Mouse (Mus musculus) heart, embryonic 14.5 days (tissue): ENCODE results near the gene Ranbp3. TPM values are rescaled to one million over a fixed set of nuclear protein-coding genes. Genes with fewer than 3 reads are reported as not detected.

ENCODE experiments used
- ATAC-seq: fragments of 200-750 bp; cut with Nextera tagmentation; 2 replicates; pipeline ENCODE4 v1.8.0; 2017; ENCODE audit warnings: low read depth, moderate TSS enrichment; ENCODE audit not compliant: insufficient number of reproducible peaks, insufficient read depth, low FRiP score
- H3K27ac ChIP-seq, 2 experiments: fragments of 200-500 bp in 1 of 2; fragments of 300-500 bp in 1 of 2; sonication (generic) in 1 of 2; replicated peaks in 1 of 2; 2 replicates each; pipeline ENCODE4 v1.5.1; 2012 to 2014; ENCODE audit warnings: low read depth in 2 of 2, low read length in 2 of 2, control low read depth in 1 of 2, mild to moderate bottlenecking in 1 of 2, mixed read lengths in 1 of 2; ENCODE audit not compliant: control insufficient read depth in 1 of 2, insufficient read depth in 1 of 2
- H3K27me3 ChIP-seq: fragments of 300-500 bp; sonication (generic); 2 replicates; pipeline ENCODE4 v1.6.1; 2014; ENCODE audit warnings: mild to moderate bottlenecking, low read length, control low read depth; ENCODE audit not compliant: control insufficient read depth, insufficient read depth
- H3K36me3 ChIP-seq: fragments of 300-500 bp; sonication (generic); 2 replicates; pipeline ENCODE4 v1.6.1; 2014; ENCODE audit warnings: mild to moderate bottlenecking, control low read depth, low read length, mixed read lengths; ENCODE audit not compliant: control insufficient read depth, insufficient read depth
- H3K4me1 ChIP-seq, 2 experiments: fragments of 200-500 bp in 1 of 2; fragments of 300-500 bp in 1 of 2; sonication (generic) in 1 of 2; 2 replicates each; pipeline ENCODE4 v1.6.1; 2012 to 2014; ENCODE audit warnings: low read length in 2 of 2, control low read depth in 1 of 2, mixed read lengths in 1 of 2; ENCODE audit not compliant: control insufficient read depth in 2 of 2, insufficient read depth in 2 of 2
- H3K4me2 ChIP-seq: fragments of 300-500 bp; sonication (generic); 2 replicates; pipeline ENCODE4 v1.6.1; 2014; ENCODE audit warnings: mild to moderate bottlenecking, low read length
- H3K4me3 ChIP-seq, 2 experiments: fragments of 200-500 bp in 1 of 2; fragments of 300-500 bp in 1 of 2; sonication (generic) in 1 of 2; 2 replicates each; pipeline ENCODE4 v1.5.1; 2012 to 2014; ENCODE audit warnings: low read length in 2 of 2, mild to moderate bottlenecking in 2 of 2, control low read depth in 1 of 2, low read depth in 1 of 2, moderate library complexity in 1 of 2; ENCODE audit not compliant: control insufficient read depth in 1 of 2, insufficient read depth in 1 of 2
- H3K9ac ChIP-seq: fragments of 300-500 bp; sonication (generic); 2 replicates; pipeline ENCODE4 v1.6.1; 2014; ENCODE audit warnings: mild to moderate bottlenecking, low read length
- H3K9me3 ChIP-seq: fragments of 300-500 bp; sonication (generic); 2 replicates; pipeline ENCODE4 v1.6.1; 2016; ENCODE audit warnings: low read length, control low read depth; ENCODE audit not compliant: control insufficient read depth
- WGBS: fragments of 180-500 bp; shearing (Covaris S2); extraction: QIAGEN DNeasy Blood & Tissue Kit; methylation state at CpG from one replicate; pipeline ENCODE4 v1.1.7; 2014; 5-methylcytosine and 5-hydroxymethylcytosine counted together
- polyA plus RNA-seq: library from polyadenylated mRNA; unstranded; fragments of >200 nt; fragmentation: Nextera tagmentation; extraction: Ambion mirVana; gene quantifications from 2 replicates; pipeline ENCODE4 v1.2.1, GENCODE M21; 2014

The Ranbp3 gene
- polyA plus RNA-seq, 1 experiment from 2014 or later, result 58.1 TPM

GRCm38 (mm10) chr17:56693851-56694310, 20.8 kb downstream of the Ranbp3 start:
- Histone ChIP-seq H3K9me3 (no peaks in the 10 kb centered on the region), H3K4me2 (no peak overlapping the region), H3K36me3 (peaks cover 77% of the 10 kb centered on the region), H3K4me3 (no peak overlapping the region), H3K27me3 (no peaks in the 10 kb centered on the region), H3K27ac (peak overlapping the region; percentile 58 to 64), H3K9ac (no peak overlapping the region), H3K4me1 (peaks cover 16 to 23% of the 10 kb centered on the region in 2 experiments)
- ATAC-seq, result peak; percentile 55
- WGBS, result 35% methylated on average over 6 of the region's 6 CpGs

DNA sequence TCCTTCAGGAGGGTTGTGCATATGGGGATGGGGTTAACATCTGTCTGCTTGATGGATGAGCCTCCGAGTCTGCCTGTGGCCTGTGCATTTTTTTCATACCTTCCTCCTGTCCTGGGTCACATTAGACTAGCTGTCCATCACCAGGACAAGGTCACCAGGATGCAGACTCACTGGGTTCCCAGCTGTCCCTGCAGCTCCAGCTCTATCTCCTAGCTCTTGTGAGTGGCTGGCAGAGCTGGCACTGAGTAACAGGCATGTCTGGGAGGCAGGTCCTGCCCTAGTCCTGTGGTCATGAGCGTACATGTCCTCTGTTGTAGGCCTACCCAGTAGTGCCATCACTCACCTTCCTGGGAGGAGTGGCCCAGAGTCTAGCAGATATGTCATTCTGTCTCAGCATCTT, 27.4 kb downstream of the Ranbp3 start:
- no peak overlapping the region for H3K9ac ChIP-seq
- ATAC-seq, result no peak
- H3K4me1 ChIP-seq, result no peaks in the 10 kb centered on the region
- no peak overlapping the region for H3K27ac ChIP-seq
- no peaks in the 10 kb centered on the region for H3K27me3 ChIP-seq
- no peaks in the 10 kb centered on the region for H3K9me3 ChIP-seq
- H3K4me3 ChIP-seq, result no peak overlapping the region
- H3K4me2 ChIP-seq, result no peak overlapping the region
- peaks cover 98% of the 10 kb centered on the region for H3K36me3 ChIP-seq
- WGBS, result 54% methylated on average over 2 of the region's 2 CpGs

DNA sequence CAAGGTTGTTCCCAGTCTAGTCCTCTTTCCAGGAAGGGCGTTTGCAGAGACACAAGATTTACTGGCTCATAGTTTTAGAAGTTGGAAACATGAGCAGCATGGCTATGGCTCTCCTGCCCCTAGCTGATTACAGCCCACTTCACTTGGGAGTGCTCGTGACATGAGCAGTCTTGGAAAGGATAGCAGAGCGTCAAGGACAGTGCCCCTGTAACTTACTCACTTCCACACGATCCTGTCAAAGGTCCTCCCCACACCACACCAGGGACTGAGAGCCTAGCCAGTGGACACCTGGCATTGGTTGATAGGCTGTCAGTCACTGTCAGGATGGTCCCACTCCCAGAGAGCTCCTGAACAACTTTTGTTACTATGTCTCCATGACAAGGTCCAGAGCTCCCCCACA, 29.9 kb downstream of the Ranbp3 start:
- no peak for ATAC-seq

DNA sequence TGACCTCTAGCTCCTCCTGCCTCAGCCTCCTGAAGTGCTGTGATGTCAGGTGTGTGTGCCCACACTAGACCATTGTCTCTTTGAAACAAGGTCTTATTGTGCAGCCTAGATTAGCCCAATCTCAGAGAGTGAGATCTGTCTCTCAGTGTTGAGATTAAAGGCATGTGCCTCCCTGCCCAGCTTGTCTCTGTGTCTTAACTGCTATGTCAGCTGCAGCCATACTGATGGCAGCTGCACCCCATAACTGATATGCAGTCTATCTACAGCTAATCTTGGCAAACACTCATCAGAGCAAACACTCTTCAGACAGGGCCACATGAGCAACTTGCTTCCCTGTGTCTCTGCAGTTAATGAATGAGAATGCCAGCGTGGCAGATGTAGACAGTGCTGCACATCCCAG, 33.4 kb downstream of the Ranbp3 start:
- Histone ChIP-seq H3K9me3 (no peaks in the 10 kb centered on the region), H3K27me3 (no peaks in the 10 kb centered on the region), H3K36me3 (peaks cover 98% of the 10 kb centered on the region), H3K4me1 (no peaks in the 10 kb centered on the region), H3K4me3 (no peak overlapping the region), H3K9ac (no peak overlapping the region), H3K4me2 (no peak overlapping the region), H3K27ac (no peak overlapping the region)
- no peak for ATAC-seq
- WGBS, result 96% methylated on average over 1 of the region's 1 CpGs

More for the DNA sequence above, 29.9 kb downstream of the Ranbp3 start:
- no peaks in the 10 kb centered on the region for H3K9me3 ChIP-seq
- 63% methylated on average over 4 of the region's 4 CpGs for WGBS
- H3K27me3 ChIP-seq, result no peaks in the 10 kb centered on the region
- peaks cover 98% of the 10 kb centered on the region for H3K36me3 ChIP-seq
- H3K4me3 ChIP-seq, result no peak overlapping the region
- no peak overlapping the region for H3K4me2 ChIP-seq
- H3K4me1 ChIP-seq, result no peaks in the 10 kb centered on the region
- H3K9ac ChIP-seq, result no peak overlapping the region
- H3K27ac ChIP-seq, result no peak overlapping the region

GRCm38 (mm10) chr17:56708692-56709091, 35.6 kb downstream of the Ranbp3 start:
- no peak for ATAC-seq
- WGBS, result 77% methylated on average over 4 of the region's 4 CpGs

GRCm38 (mm10) chr17:56709708-56710107, 36.6 kb downstream of the Ranbp3 start:
- H3K9ac ChIP-seq, result no peak overlapping the region
- no peaks in the 10 kb centered on the region for H3K9me3 ChIP-seq
- no peaks in the 10 kb centered on the region for H3K4me1 ChIP-seq
- no peak for ATAC-seq
- no peak overlapping the region for H3K27ac ChIP-seq
- no peak overlapping the region for H3K4me3 ChIP-seq
- H3K36me3 ChIP-seq, result peaks cover 83% of the 10 kb centered on the region
- no peaks in the 10 kb centered on the region for H3K27me3 ChIP-seq
- WGBS, result 93% methylated on average over 3 of the region's 3 CpGs
- H3K4me2 ChIP-seq, result no peak overlapping the region

More at GRCm38 (mm10) chr17:56708692-56709091, 35.6 kb downstream of the Ranbp3 start:
- Histone ChIP-seq H3K4me3 (no peak overlapping the region), H3K27ac (no peak overlapping the region), H3K36me3 (peaks cover 93% of the 10 kb centered on the region), H3K9me3 (no peaks in the 10 kb centered on the region), H3K4me1 (no peaks in the 10 kb centered on the region), H3K27me3 (no peaks in the 10 kb centered on the region), H3K9ac (no peak overlapping the region), H3K4me2 (no peak overlapping the region)

GRCm38 (mm10) chr17:56715360-56715759, 42.3 kb downstream of the Ranbp3 start:
- Histone ChIP-seq H3K4me3 (no peak overlapping the region), H3K4me2 (no peak overlapping the region; the same call in 1 of the 2 replicates), H3K9ac (peak overlapping the region; percentile 79; the same call in 1 of the 2 replicates), H3K9me3 (no peaks in the 10 kb centered on the region), H3K4me1 (peaks cover 3 to 26% of the 10 kb centered on the region in 2 experiments; a peak in 3 of 4 replicates), H3K36me3 (peaks cover 31% of the 10 kb centered on the region), H3K27ac (no peak overlapping the region), H3K27me3 (no peaks in the 10 kb centered on the region)
- no peak for ATAC-seq
- 46% methylated on average over 11 of the region's 11 CpGs for WGBS
